In the genomic region with DNA sequence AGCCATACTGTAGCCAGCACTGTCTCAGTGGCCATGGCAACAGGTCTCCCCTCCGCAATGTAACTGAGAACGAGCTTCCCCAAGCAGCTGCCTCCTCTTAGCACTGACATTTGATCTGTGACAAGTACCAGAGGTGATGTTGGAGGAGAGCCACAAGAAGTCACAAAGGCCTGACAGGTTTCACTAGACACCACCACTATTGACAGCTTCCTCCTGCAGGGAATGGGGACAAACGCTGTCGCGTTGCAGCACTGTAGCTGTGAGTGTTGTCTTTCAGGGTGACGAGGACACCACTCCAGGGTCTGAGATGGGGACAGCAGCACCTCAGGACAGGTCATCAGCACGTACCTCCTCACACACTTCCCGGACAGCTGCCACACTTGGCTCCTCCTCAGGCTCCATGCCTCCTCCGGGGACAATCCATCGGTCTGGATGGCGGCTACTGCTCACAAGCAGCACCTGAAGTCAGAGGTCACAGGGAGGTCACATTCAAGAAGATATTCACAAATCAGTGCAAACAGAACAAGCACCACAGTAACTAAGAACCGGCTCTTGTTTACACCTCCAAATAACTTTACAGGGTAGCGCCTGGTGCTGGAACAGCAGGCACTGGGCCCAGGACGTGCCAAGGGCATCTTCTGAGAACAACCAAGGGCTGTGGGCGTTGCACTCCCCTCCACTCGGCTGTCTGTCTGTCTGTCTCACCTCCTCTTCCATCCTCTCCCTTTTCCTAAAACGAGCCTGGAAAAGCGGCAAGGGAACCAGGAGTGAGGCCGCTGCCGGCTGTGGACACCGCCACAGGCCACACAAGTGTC, we compare ENCODE assay signal across 17 mouse cellular contexts. TPM values are rescaled to one million over a fixed set of nuclear protein-coding genes. Genes with fewer than 3 reads are reported as not detected.
A peak's percentile ranks its signal among the peaks of the same experiment; 100 is the strongest.
DNase-seq lines count a peak whose midpoint lies in the region; ATAC-seq and TF ChIP-seq lines count a peak whose summit lies in the region.
"Had no signal": no experiment of that assay in that cellular context is flagged by ENCODE, and none has a peak within 500 bp of the region (broad histone marks: within the 10 kb centered on the region; RNA-seq: fewer than 3 reads in every experiment).

No protein-coding gene starts in this region.

- H3K36me3 ChIP-seq in heart, embryonic 15.5 days = peaks cover 25% of the 10 kb centered on the region
- H3K36me3 ChIP-seq in intestine, postnatal 0 days (ENCODE audit: control insufficient read depth, insufficient read depth) = peaks cover 37% of the 10 kb centered on the region

- peak overlapping the region; percentile 42 for H3K4me2 ChIP-seq in heart, embryonic 15.5 days
- H3K4me2 ChIP-seq in intestine, postnatal 0 days (replicated peaks; ENCODE audit: low read depth) = no peak overlapping the region
- H3K4me2 ChIP-seq: liver, embryonic 15.5 days; midbrain, embryonic 12.5 days had no signal

- 38% methylated on average over 21 of the region's 21 CpGs for WGBS in heart, embryonic 15.5 days
- WGBS in intestine, postnatal 0 days = 59% methylated on average over 21 of the region's 21 CpGs

- no peaks in the 10 kb centered on the region for H3K9me3 ChIP-seq in heart, embryonic 15.5 days (replicated peaks)
- no peaks in the 10 kb centered on the region for H3K9me3 ChIP-seq in intestine, postnatal 0 days (ENCODE audit: control insufficient read depth)
- H3K9me3 ChIP-seq: G1E; liver, embryonic 15.5 days; midbrain, embryonic 12.5 days had no signal

- H3K4me3 ChIP-seq in left cerebral cortex, adult 2 months = no peak overlapping the region
- H3K4me3 ChIP-seq in cortical plate, adult 2 months (ENCODE audit: insufficient read depth, low read length) = no peak overlapping the region
- no peak overlapping the region for H3K4me3 ChIP-seq in heart, embryonic 15.5 days
- H3K4me3 ChIP-seq in intestine, postnatal 0 days (ENCODE audit: low read depth, low read length) = no peak overlapping the region
- H3K4me3 ChIP-seq: liver, embryonic 15.5 days; midbrain, embryonic 12.5 days had no signal

- H3K4me1 ChIP-seq in cortical plate, adult 2 months (ENCODE audit: control insufficient read depth, insufficient read depth, low read length) = peaks cover 13% of the 10 kb centered on the region
- H3K4me1 ChIP-seq in heart, embryonic 15.5 days (replicated peaks) = peaks cover 75% of the 10 kb centered on the region
- H3K4me1 ChIP-seq in intestine, postnatal 0 days (replicated peaks; ENCODE audit: control insufficient read depth, insufficient read depth, low read length) = no peaks in the 10 kb centered on the region

- no peak for TF ChIP-seq CTCF in left cerebral cortex, adult 2 months (IDR thresholded peaks at IDR 0.05)
- no peak for TF ChIP-seq CTCF in cortical plate, adult 2 months (IDR thresholded peaks at IDR 0.05; ENCODE audit: extremely low read depth, insufficient read depth, low read length)
- no peak for TF ChIP-seq CTCF in intestine, postnatal 0 days (IDR thresholded peaks at IDR 0.05; ENCODE audit: low read depth)

- H3K9ac ChIP-seq in heart, embryonic 15.5 days = peak overlapping the region; percentile 14; the same call in 1 of the 2 replicates
- H3K9ac ChIP-seq in intestine, postnatal 0 days (ENCODE audit: low read depth, low read length) = no peak overlapping the region
- H3K9ac ChIP-seq: liver, embryonic 15.5 days; midbrain, embryonic 12.5 days had no signal

- H3K27ac ChIP-seq in left cerebral cortex, adult 2 months = peak overlapping the region; percentile 45; the same call in 1 of the 2 replicates
- peak overlapping the region; percentile 2; the same call in 1 of the 2 replicates for H3K27ac ChIP-seq in cortical plate, adult 2 months (ENCODE audit: insufficient read depth, low read length)
- peak overlapping the region; percentile 97 for H3K27ac ChIP-seq in heart, embryonic 15.5 days
- no peak overlapping the region for H3K27ac ChIP-seq in intestine, postnatal 0 days (ENCODE audit: low read depth, low read length)
- H3K27ac ChIP-seq: liver, embryonic 15.5 days; midbrain, embryonic 12.5 days had no signal

- no peaks in the 10 kb centered on the region for H3K27me3 ChIP-seq in heart, embryonic 15.5 days
- no peaks in the 10 kb centered on the region for H3K27me3 ChIP-seq in intestine, postnatal 0 days (replicated peaks; ENCODE audit: control insufficient read depth, insufficient read depth, low read length)
- H3K27me3 ChIP-seq: liver, embryonic 15.5 days; midbrain, embryonic 12.5 days had no signal

- TF ChIP-seq POLR2A in cortical plate, adult 2 months (IDR thresholded peaks at IDR 0.05; ENCODE audit: extremely low read depth, insufficient read depth, low read length) = no peak

- intact Hi-C loops in left cerebral cortex, adult 2 months (cut with DNase I) = no loop called here
- intact Hi-C loops in left cerebral cortex, postnatal 14 days (cut with DNase I) = no loop called here

- peak; percentile 78 for ATAC-seq in heart, embryonic 15.5 days (replicated peaks; ENCODE audit: insufficient number of reproducible peaks, insufficient read depth, low FRiP score, low read depth)
- ATAC-seq in intestine, postnatal 0 days = no peak

- peak; percentile 59 for DNase-seq in gastrocnemius, adult 18-20 months (ENCODE audit: low spot score)
- DNase-seq in gastrocnemius, postnatal 25 days = no peak
- DNase-seq in left cerebral cortex, adult 2 months (ENCODE audit: extremely low spot score in 1 of 2, low spot score in 2 of 2) = no peak
- DNase-seq in left cerebral cortex, postnatal 14 days (ENCODE audit: low spot score in 2 of 2) = no peak
- no peak for DNase-seq in c-Kit-positive CD71-positive TER-119-positive erythroid progenitor cells, embryonic 14.5 days (ENCODE audit: low spot score)
- DNase-seq: cerebellum, adult 11-12 months; gastrocnemius, postnatal 14 days; thymus, postnatal 25 days had no signal

RNA-seq across cellular contexts. Expression of a gene that starts 26.7 kb away (rescaled TPM):
- 100 to 1,000 TPM; 249 to 272 TPM for total RNA-seq in gastrocnemius, adult 18-20 months (2021)
- total RNA-seq in gastrocnemius, postnatal 25 days (2021) = 100 to 1,000 TPM; 201 to 245 TPM
- total RNA-seq in left cerebral cortex, adult 2 months (2021) = 100 to 1,000 TPM; 550 to 603 TPM
- total RNA-seq in left cerebral cortex, postnatal 14 days (2021) = 100 to 1,000 TPM; 514 to 519 TPM
- 371 and 398 TPM in 2 replicates for polyA plus RNA-seq in cortical plate, adult 2 months (2012; rRNA removed)
- polyA plus RNA-seq in heart, embryonic 15.5 days (2015; fragmentation: Nextera tagmentation; extraction: Ambion mirVana) = 132 and 145 TPM in 2 replicates
- polyA plus RNA-seq in intestine, postnatal 0 days (2015; fragmentation: Nextera tagmentation; extraction: Ambion mirVana) = 43.3 and 43.4 TPM in 2 replicates

RNA-seq across cellular contexts. Expression of a gene that starts 31.0 kb away (rescaled TPM):
- 1 to 10 TPM; 2.8 to 4.0 TPM for total RNA-seq in gastrocnemius, adult 18-20 months (2021)
- total RNA-seq in gastrocnemius, postnatal 25 days (2021) = 1 to 10 TPM; 2.5 to 2.9 TPM
- total RNA-seq in left cerebral cortex, adult 2 months (2021) = 10 to 100 TPM; 86.7 to 93.8 TPM
- 10 to 100 TPM; 92.2 to 97.5 TPM for total RNA-seq in left cerebral cortex, postnatal 14 days (2021)
- 109 and 112 TPM in 2 replicates for polyA plus RNA-seq in cortical plate, adult 2 months (2012; rRNA removed)
- polyA plus RNA-seq in heart, embryonic 15.5 days (2015; fragmentation: Nextera tagmentation; extraction: Ambion mirVana) = 14.5 and 23.0 TPM in 2 replicates
- polyA plus RNA-seq in intestine, postnatal 0 days (2015; fragmentation: Nextera tagmentation; extraction: Ambion mirVana) = 80.3 and 83.0 TPM in 2 replicates

RNA-seq across cellular contexts. Expression of a gene that starts 38.4 kb away (rescaled TPM):
- total RNA-seq in gastrocnemius, adult 18-20 months (2021) = 1 to 10 TPM in 1 of 2 experiments, not detected in 1; 1.5 TPM
- total RNA-seq in gastrocnemius, postnatal 25 days (2021) = not detected
- total RNA-seq in left cerebral cortex, adult 2 months (2021) = 1 to 10 TPM in 1 of 2 experiments, not detected in 1; 2.0 TPM
- total RNA-seq in left cerebral cortex, postnatal 14 days (2021) = not detected
- polyA plus RNA-seq in cortical plate, adult 2 months (2012; rRNA removed) = 0.15 and 0.47 TPM in 2 replicates
- polyA plus RNA-seq in heart, embryonic 15.5 days (2015; fragmentation: Nextera tagmentation; extraction: Ambion mirVana) = not detected in 2 replicates
- not detected in 2 replicates for polyA plus RNA-seq in intestine, postnatal 0 days (2015; fragmentation: Nextera tagmentation; extraction: Ambion mirVana)
- total RNA-seq: adrenal gland, postnatal 4 days; G1E; gastrocnemius, postnatal 14 days had no signal
- polyA plus RNA-seq: G1E; intestine, embryonic 14.5 days; liver, embryonic 15.5 days; midbrain, embryonic 12.5 days; stomach, embryonic 14.5 days had no signal

RNA-seq across cellular contexts. Expression of a gene that starts 39.9 kb away (rescaled TPM):
- total RNA-seq in gastrocnemius, adult 18-20 months (2021) = 100 to 1,000 TPM; 400 to 411 TPM
- total RNA-seq in gastrocnemius, postnatal 25 days (2021) = 100 to 1,000 TPM; 325 to 356 TPM
- 100 to 1,000 TPM; 444 to 464 TPM for total RNA-seq in left cerebral cortex, adult 2 months (2021)
- 100 to 1,000 TPM; 387 to 414 TPM for total RNA-seq in left cerebral cortex, postnatal 14 days (2021)
- 525 and 561 TPM in 2 replicates for polyA plus RNA-seq in cortical plate, adult 2 months (2012; rRNA removed)
- 506 and 536 TPM in 2 replicates for polyA plus RNA-seq in heart, embryonic 15.5 days (2015; fragmentation: Nextera tagmentation; extraction: Ambion mirVana)
- 591 and 603 TPM in 2 replicates for polyA plus RNA-seq in intestine, postnatal 0 days (2015; fragmentation: Nextera tagmentation; extraction: Ambion mirVana)

RNA-seq across cellular contexts. Expression of a gene that starts 40.3 kb away (rescaled TPM):
- total RNA-seq in gastrocnemius, adult 18-20 months (2021) = 10 to 100 TPM; 31.9 to 32.7 TPM
- total RNA-seq in gastrocnemius, postnatal 25 days (2021) = 10 to 100 TPM; 24.6 to 24.7 TPM
- total RNA-seq in left cerebral cortex, adult 2 months (2021) = 10 to 100 TPM; 55.2 to 55.7 TPM
- total RNA-seq in left cerebral cortex, postnatal 14 days (2021) = 10 to 100 TPM; 40.0 to 47.9 TPM
- polyA plus RNA-seq in cortical plate, adult 2 months (2012; rRNA removed) = 73.3 and 75.1 TPM in 2 replicates
- 95.0 and 152 TPM in 2 replicates for polyA plus RNA-seq in heart, embryonic 15.5 days (2015; fragmentation: Nextera tagmentation; extraction: Ambion mirVana)
- polyA plus RNA-seq in intestine, postnatal 0 days (2015; fragmentation: Nextera tagmentation; extraction: Ambion mirVana) = 108 and 116 TPM in 2 replicates

Comparison
In these comparisons a context has a peak if more than half of its experiments do, and no peak if none do; other contexts are left out.
1. RNA of a gene that starts 31.0 kb away (total RNA-seq): 92.2 to 97.5 TPM in left cerebral cortex, postnatal 14 days and 86.7 to 93.8 TPM in left cerebral cortex, adult 2 months; 2.8 to 4.0 TPM in gastrocnemius, adult 18-20 months and 2.5 to 2.9 TPM in gastrocnemius, postnatal 25 days; every median in the first group is over 10 times any median in the second.